Mouse (Mus musculus) heart, adult 11 months (tissue): Measurements from ENCODE around the gene Milr1.
"Not testable (repeated sequence)": the region's sequence is repeated elsewhere in the genome, so short reads cannot be mapped to it uniquely, and the experiment has no call there.

Experiments used
- DNase-seq: peaks from one replicate; pipeline ENCODE4 v3.0.0; 2022

The Milr1 gene

GRCm38 (mm10) chr11:106778132-106778531 is 27.1 kb downstream of the Milr1 start:
- DNase-seq: no peak

GRCm38 (mm10) chr11:106778589-106779387 is 27.8 kb downstream of the Milr1 start:
- DNase-seq: no peak

GRCm38 (mm10) chr11:106779388-106780088 is 28.5 kb downstream of the Milr1 start, which contains the start of gene Polg2:
Gene Polg2 (minus strand): TSS chr11:106779537.
- DNase-seq: peak; percentile 99

- DNase-seq: no peak
Measured at GRCm38 (mm10) chr11:106780089-106780425, 29.0 kb downstream of the Milr1 start.

- no peak for DNase-seq
Measured at GRCm38 (mm10) chr11:106780590-106781220, 29.7 kb downstream of the Milr1 start.

GRCm38 (mm10) chr11:106782271-106782670 is 31.2 kb downstream of the Milr1 start:
- not testable (repeated sequence) for DNase-seq

GRCm38 (mm10) chr11:106782841-106783764 is 32.1 kb downstream of the Milr1 start:
- DNase-seq: no peak

- no peak for DNase-seq
Measured at GRCm38 (mm10) chr11:106784476-106784875, 33.5 kb downstream of the Milr1 start.

GRCm38 (mm10) chr11:106785043-106785442 is 34.0 kb downstream of the Milr1 start:
- no peak for DNase-seq

- DNase-seq: peak; percentile 99
Measured at GRCm38 (mm10) chr11:106787131-106788025, 36.4 kb downstream of the Milr1 start.

- peak; percentile 100 for DNase-seq
Measured at GRCm38 (mm10) chr11:106788026-106788774, 37.2 kb downstream of the Milr1 start.

GRCm38 (mm10) chr11:106788775-106789459 is 37.9 kb downstream of the Milr1 start, which contains the start of the genes Ddx5 and Cep95:
Gene Ddx5 (minus strand): TSS chr11:106789185.
Gene Cep95 (plus strand): TSS chr11:106789252.
- DNase-seq: peak; percentile 100

GRCm38 (mm10) chr11:106789649-106790048 is 38.6 kb downstream of the Milr1 start:
- no peak for DNase-seq

GRCm38 (mm10) chr11:106793846-106794245 is 42.8 kb downstream of the Milr1 start:
- no peak for DNase-seq

GRCm38 (mm10) chr11:106795679-106796078 is 44.7 kb downstream of the Milr1 start:
- peak; percentile 91 for DNase-seq

- DNase-seq: no peak
Measured at GRCm38 (mm10) chr11:106802069-106802627, 51.1 kb downstream of the Milr1 start.

GRCm38 (mm10) chr11:106807442-106807841 is 56.4 kb downstream of the Milr1 start:
- not testable (repeated sequence) for DNase-seq

GRCm38 (mm10) chr11:106812410-106813136 is 61.5 kb downstream of the Milr1 start:
- peak; percentile 62 for DNase-seq
